Mouse (Mus musculus) neural tube, embryonic 11.5 days (tissue): ENCODE measurements around the gene Nmnat3. TPM values are rescaled to one million over a fixed set of nuclear protein-coding genes. Genes with fewer than 3 reads are reported as not detected.

Experiments
- ATAC-seq: fragments of 200-750 bp; cut with Nextera tagmentation; 2 replicates; pipeline ENCODE4 v1.8.0; 2017; ENCODE audit warnings: moderate number of reproducible peaks, mild to moderate bottlenecking, moderate TSS enrichment, moderate library complexity; ENCODE audit not compliant: insufficient read depth, low FRiP score, low TSS enrichment
- DNase-seq: peaks from one replicate; pipeline ENCODE4 v3.0.0-alpha.2; 2015; ENCODE audit warnings: low spot score
- H3K27ac ChIP-seq: fragments of 300-500 bp; sonication (generic); 2 replicates; pipeline ENCODE4 v1.5.1; 2014; ENCODE audit warnings: low read depth, mild to moderate bottlenecking, low read length
- H3K27me3 ChIP-seq: fragments of 300-500 bp; sonication (generic); 2 replicates; pipeline ENCODE4 v1.6.1; 2014; ENCODE audit warnings: mild to moderate bottlenecking, low read length, mixed read lengths; ENCODE audit not compliant: control insufficient read depth, insufficient read depth
- H3K36me3 ChIP-seq: fragments of 300-500 bp; sonication (generic); 2 replicates; pipeline ENCODE4 v1.6.1; 2014; ENCODE audit warnings: mild to moderate bottlenecking, low read length, moderate library complexity, mixed read lengths; ENCODE audit not compliant: control insufficient read depth, insufficient read depth
- H3K4me1 ChIP-seq: fragments of 300-500 bp; sonication (generic); 2 replicates; pipeline ENCODE4 v1.6.1; 2014; ENCODE audit warnings: low read length, mixed read lengths; ENCODE audit not compliant: control insufficient read depth, insufficient read depth
- H3K4me2 ChIP-seq: fragments of 300-500 bp; sonication (generic); 2 replicates; pipeline ENCODE4 v1.6.1; 2014; ENCODE audit warnings: low read depth, mild to moderate bottlenecking, moderate library complexity
- H3K4me3 ChIP-seq: fragments of 300-500 bp; sonication (generic); 2 replicates; pipeline ENCODE4 v1.5.1; 2014; ENCODE audit warnings: low read depth, low read length
- H3K9ac ChIP-seq: fragments of 300-500 bp; sonication (generic); 2 replicates; pipeline ENCODE4 v1.6.1; 2014; ENCODE audit warnings: mild to moderate bottlenecking, low read length
- H3K9me3 ChIP-seq: fragments of 300-500 bp; sonication (generic); 2 replicates; pipeline ENCODE4 v1.6.1; 2016; ENCODE audit warnings: low read length; ENCODE audit not compliant: control insufficient read depth
- WGBS: fragments of 180-500 bp; shearing (Covaris S2); extraction: QIAGEN DNeasy Blood & Tissue Kit; methylation state at CpG from one replicate; pipeline ENCODE4 v1.1.7; 2014; 5-methylcytosine and 5-hydroxymethylcytosine counted together
- polyA plus RNA-seq: library from polyadenylated mRNA; unstranded; fragments of >200 nt; fragmentation: Nextera tagmentation; extraction: Ambion mirVana; gene quantifications from 2 replicates; pipeline ENCODE4 v1.2.1, GENCODE M21; 2014

The Nmnat3 gene
- polyA plus RNA-seq, 1 experiment from 2014 or later: 2.9 TPM

DNA sequence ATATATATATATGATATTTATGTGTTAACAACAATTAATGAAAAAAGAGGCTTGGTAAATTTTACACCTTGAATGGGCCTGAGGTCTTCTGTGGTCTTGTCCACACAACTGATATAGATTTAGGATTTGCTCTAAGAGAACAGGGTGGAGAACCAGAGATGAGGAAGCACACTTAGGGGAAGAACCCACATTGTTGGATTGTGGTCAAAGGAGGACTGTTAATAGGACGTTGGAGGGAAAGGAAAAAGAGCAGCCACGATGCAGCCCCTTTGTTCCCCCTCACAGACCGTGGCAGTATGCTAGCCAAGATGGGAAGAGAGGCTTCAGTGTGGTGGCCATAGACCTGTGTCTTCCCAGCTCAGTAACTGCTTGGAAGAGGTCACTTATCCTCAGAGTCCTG, 11.5 kb downstream of the Nmnat3 start:
- Histone ChIP-seq H3K36me3 (no peaks in the 10 kb centered on the region), H3K27ac (no peak overlapping the region), H3K4me3 (no peak overlapping the region), H3K4me2 (no peak overlapping the region), H3K27me3 (no peaks in the 10 kb centered on the region), H3K9me3 (no peaks in the 10 kb centered on the region), H3K9ac (no peak overlapping the region), H3K4me1 (peaks cover 7% of the 10 kb centered on the region; the same call in 1 of the 2 replicates)
- no peak for ATAC-seq
- no peak for DNase-seq
- WGBS: 75% methylated on average over 3 of the region's 3 CpGs

DNA sequence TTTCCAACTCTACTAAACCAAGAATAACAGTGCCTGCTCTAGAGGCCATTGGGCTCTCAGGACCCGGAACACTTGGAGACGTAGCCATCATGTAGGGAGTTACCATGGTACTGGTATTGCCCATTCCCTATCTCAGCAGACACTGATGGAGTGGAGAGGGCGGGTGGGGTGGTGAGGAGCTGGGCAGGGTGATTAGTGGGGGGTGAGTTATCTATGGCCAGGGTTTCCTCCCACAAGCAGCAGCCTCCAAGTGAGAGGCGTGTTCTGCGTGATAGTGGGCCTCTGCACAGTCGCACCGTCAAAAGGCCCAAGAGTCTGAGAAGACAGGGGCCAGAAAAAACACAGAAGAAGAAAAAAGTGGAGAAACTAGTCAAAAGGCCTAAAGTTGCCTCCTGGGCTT, 12.0 kb downstream of the Nmnat3 start:
- no peak overlapping the region for H3K27ac ChIP-seq
- ATAC-seq: no peak
- H3K9ac ChIP-seq: no peak overlapping the region
- H3K36me3 ChIP-seq: no peaks in the 10 kb centered on the region
- DNase-seq: no peak
- peaks cover 7% of the 10 kb centered on the region; the same call in 1 of the 2 replicates for H3K4me1 ChIP-seq
- WGBS: 87% methylated on average over 7 of the region's 7 CpGs
- H3K9me3 ChIP-seq: no peaks in the 10 kb centered on the region
- no peak overlapping the region for H3K4me2 ChIP-seq
- no peak overlapping the region for H3K4me3 ChIP-seq
- H3K27me3 ChIP-seq: no peaks in the 10 kb centered on the region

DNA sequence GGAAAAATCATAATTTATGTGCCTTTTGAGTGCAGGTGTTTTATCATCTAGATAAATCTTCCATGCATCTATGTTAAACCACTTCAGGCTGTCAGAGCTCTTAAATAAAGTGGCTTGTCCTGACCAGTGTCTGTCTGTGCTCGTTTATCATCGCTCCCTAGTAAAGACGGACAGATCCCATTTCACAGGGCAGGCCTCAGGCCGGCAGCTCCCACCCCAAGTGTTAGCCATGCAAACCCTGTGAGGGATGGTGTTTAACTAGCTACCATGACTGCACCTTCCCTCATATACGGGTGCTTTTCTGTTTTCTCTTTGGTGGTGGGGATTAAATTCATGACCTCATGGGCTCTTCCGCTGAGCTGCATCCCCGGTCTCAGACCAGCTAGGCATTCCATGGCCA, 13.3 kb downstream of the Nmnat3 start:
- Histone ChIP-seq H3K9ac (no peak overlapping the region), H3K36me3 (no peaks in the 10 kb centered on the region), H3K4me3 (no peak overlapping the region), H3K27ac (no peak overlapping the region), H3K9me3 (no peaks in the 10 kb centered on the region), H3K4me2 (no peak overlapping the region), H3K27me3 (no peaks in the 10 kb centered on the region), H3K4me1 (peaks cover 7% of the 10 kb centered on the region; the same call in 1 of the 2 replicates)
- DNase-seq: no peak
- no peak for ATAC-seq
- 67% methylated on average over 7 of the region's 7 CpGs for WGBS

DNA sequence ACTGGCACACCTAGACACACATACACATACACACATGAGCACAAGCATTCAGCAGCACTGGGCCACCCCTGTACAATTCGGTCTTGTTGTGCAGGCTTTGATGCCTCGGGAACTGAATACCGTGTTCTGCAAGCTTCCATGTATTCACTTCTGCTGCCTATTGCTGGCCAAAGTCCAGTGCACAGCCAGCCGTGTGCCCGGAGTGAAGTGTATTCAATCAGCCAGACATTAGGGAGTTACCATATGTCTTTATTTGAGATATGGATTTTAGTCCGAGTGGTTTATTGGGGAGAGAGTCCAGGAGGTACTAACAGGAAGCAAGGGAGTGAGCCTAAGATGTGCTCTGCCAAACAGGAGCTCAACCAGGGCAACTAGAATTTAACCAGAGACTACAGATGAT, 19.8 kb downstream of the Nmnat3 start:
- Histone ChIP-seq H3K4me1 (peaks cover 3% of the 10 kb centered on the region; the same call in 1 of the 2 replicates), H3K9ac (no peak overlapping the region), H3K36me3 (no peaks in the 10 kb centered on the region), H3K27ac (no peak overlapping the region), H3K4me2 (no peak overlapping the region), H3K4me3 (no peak overlapping the region), H3K27me3 (no peaks in the 10 kb centered on the region), H3K9me3 (no peaks in the 10 kb centered on the region)
- 89% methylated on average over 6 of the region's 6 CpGs for WGBS
- no peak for ATAC-seq
- no peak for DNase-seq

DNA sequence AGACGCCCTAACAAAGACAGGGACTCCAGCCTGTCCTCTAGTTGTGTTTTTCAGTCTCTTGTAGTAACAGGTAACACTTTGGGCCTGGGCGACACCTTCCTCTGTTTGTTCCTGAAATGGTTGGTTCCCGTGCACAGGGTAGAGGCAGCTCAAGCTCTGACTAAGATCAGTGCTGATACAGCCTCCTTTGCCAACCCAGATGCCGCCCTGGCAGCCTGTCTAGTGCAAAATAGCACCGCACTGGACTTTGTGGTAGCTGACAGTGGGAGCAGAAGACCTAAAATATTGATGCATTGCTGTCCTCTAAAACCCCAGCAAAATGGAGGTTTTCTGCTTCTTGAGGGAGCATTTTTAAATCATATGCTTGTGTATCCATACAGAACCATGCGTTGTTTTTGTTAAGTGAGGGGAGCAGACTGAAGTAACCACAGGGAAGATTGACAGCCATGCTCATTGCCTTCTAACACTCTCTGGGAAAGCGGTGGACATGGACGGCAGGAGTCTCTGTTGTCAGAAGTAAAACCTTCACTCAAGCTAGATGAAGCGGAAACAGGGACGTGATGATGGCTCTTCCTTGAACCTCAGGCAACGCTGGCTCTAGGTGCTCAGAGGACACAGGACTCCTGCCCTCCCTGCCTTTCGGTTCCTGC, 24.2 kb downstream of the Nmnat3 start:
- Histone ChIP-seq H3K4me2 (no peak overlapping the region), H3K27me3 (no peaks in the 10 kb centered on the region), H3K27ac (no peak overlapping the region), H3K9me3 (no peaks in the 10 kb centered on the region), H3K4me3 (no peak overlapping the region), H3K9ac (no peak overlapping the region), H3K4me1 (peaks cover 3% of the 10 kb centered on the region; the same call in 1 of the 2 replicates), H3K36me3 (no peaks in the 10 kb centered on the region)
- 78% methylated on average over 12 of the region's 12 CpGs for WGBS
- DNase-seq: no peak
- ATAC-seq: no peak

DNA sequence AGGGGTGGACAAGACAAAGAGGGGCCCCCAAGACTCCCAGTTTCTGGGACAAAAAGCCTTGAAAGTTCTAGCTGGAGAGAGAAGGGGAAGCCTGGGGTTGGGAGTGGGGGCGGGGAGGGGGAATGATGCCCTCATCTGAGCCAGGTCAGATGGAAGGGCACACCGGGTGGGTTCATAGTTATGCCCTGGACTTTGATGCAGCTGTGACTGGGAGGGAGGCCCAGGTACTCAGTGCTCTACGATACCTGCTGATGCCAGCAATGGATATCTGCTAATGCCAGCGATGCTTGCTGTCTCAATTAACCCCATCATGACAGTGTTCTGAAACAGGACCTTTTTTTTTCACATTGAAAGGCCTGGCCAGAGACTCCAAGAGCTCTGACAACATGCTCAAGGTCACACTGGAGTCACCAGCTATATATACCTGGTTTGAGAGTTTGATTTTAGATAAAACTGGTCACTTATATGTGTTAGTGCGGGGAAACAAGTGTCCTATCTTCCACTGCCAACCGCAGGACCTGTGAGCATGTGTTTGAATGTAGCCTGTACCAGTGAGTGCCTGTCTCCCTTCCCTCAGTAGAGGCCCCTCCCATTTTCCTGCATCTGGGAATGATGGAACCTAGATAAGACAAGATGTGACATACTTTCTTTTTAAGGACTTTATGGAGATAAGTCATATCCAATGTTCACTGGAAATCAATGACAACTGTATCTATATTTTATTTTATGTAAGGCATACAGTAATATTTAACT, 25.6 kb downstream of the Nmnat3 start:
- 89% methylated on average over 6 of the region's 6 CpGs for WGBS
- DNase-seq: no peak

DNA sequence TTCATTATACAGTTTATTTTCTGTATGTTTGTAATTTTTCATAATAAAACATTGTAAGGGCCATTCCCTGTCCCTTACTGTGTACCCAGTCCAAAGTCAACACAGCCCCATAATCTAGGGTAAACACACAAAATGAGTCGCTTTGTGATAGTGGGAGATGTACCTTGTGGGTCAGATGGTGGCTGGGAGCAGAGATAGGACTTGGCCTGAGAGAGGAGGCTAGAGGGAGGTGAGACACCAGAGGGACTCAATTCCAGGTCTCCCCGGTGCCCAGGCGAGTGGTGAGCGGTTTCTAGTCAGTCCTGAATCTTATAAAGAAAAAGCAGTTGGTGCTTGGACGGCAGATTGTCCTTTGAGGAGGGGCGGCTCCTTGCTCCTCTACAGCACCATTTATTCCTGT, 26.4 kb downstream of the Nmnat3 start:
- Histone ChIP-seq H3K4me1 (no peaks in the 10 kb centered on the region), H3K4me2 (no peak overlapping the region), H3K4me3 (no peak overlapping the region), H3K27me3 (no peaks in the 10 kb centered on the region), H3K9ac (no peak overlapping the region), H3K36me3 (no peaks in the 10 kb centered on the region), H3K27ac (no peak overlapping the region), H3K9me3 (no peaks in the 10 kb centered on the region)
- DNase-seq: no peak
- WGBS: 88% methylated on average over 6 of the region's 6 CpGs
- ATAC-seq: no peak

More for the DNA sequence above, 25.6 kb downstream of the Nmnat3 start:
- Histone ChIP-seq H3K4me2 (no peak overlapping the region), H3K9me3 (no peaks in the 10 kb centered on the region), H3K4me3 (no peak overlapping the region), H3K9ac (no peak overlapping the region), H3K4me1 (no peaks in the 10 kb centered on the region), H3K27ac (no peak overlapping the region), H3K27me3 (no peaks in the 10 kb centered on the region), H3K36me3 (no peaks in the 10 kb centered on the region)
- no peak for ATAC-seq

DNA sequence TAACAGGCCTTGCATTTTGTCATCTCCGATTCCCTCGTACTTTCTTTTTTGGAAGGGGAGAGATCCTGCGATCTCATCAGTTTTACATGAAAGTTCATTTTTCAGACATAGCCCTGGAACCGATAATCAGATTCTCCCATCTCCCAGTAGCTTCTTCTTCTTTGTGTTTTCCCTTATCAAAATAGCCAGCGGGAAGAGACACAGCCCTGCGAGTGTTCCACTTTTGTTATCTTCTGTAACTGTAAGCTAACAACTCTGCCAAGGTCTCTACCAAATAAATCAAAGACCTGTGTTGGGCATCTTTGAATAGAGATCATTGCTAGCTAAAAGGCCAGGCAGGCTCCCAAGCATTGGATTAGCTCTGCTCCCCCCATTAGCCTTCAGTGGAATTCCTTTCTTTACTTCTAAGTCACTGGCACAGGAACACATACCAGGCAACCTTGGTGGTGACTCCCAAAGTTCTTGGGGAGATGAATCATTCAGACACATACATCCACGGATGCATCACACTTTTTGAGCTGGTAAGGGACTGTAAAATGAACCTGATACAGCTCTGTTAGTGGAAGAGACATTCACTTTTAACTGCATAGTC, 26.9 kb downstream of the Nmnat3 start:
- no peak for ATAC-seq
- 93% methylated on average over 7 of the region's 7 CpGs for WGBS

More for the DNA sequence above, 26.9 kb downstream of the Nmnat3 start:
- Histone ChIP-seq H3K4me3 (no peak overlapping the region), H3K27ac (no peak overlapping the region), H3K4me1 (no peaks in the 10 kb centered on the region), H3K27me3 (no peaks in the 10 kb centered on the region), H3K9ac (no peak overlapping the region), H3K4me2 (no peak overlapping the region), H3K9me3 (no peaks in the 10 kb centered on the region), H3K36me3 (no peaks in the 10 kb centered on the region)
- DNase-seq: no peak
